Mouse (Mus musculus) hindbrain, embryonic 14.5 days (tissue): ENCODE measurements around the gene Mrtfa. TPM values are rescaled to one million over a fixed set of nuclear protein-coding genes. Genes with fewer than 3 reads are reported as not detected.

Source experiments
- ATAC-seq: fragments of 200-750 bp; cut with Nextera tagmentation; 2 replicates; pipeline ENCODE4 v1.8.0; 2017; ENCODE audit warnings: moderate number of reproducible peaks, mild to moderate bottlenecking, moderate TSS enrichment, moderate library complexity; ENCODE audit not compliant: low FRiP score
- DNase-seq: peaks from one replicate; pipeline ENCODE4 v3.0.0-alpha.2; 2015; ENCODE audit warnings: low spot score
- H3K27ac ChIP-seq: fragments of 300-500 bp; sonication (generic); 2 replicates; pipeline ENCODE4 v1.5.1; 2014; ENCODE audit warnings: mild to moderate bottlenecking, moderate library complexity
- H3K27me3 ChIP-seq: fragments of 300-500 bp; sonication (generic); 2 replicates; pipeline ENCODE4 v1.6.1; 2014; ENCODE audit warnings: mild to moderate bottlenecking, low read length, mixed read lengths; ENCODE audit not compliant: control insufficient read depth, insufficient read depth
- H3K36me3 ChIP-seq: fragments of 300-500 bp; sonication (generic); replicated peaks from 2 replicates; pipeline ENCODE4 v1.6.1; 2014; ENCODE audit not compliant: control insufficient read depth, insufficient read depth
- H3K4me1 ChIP-seq: fragments of 300-500 bp; sonication (generic); replicated peaks from 2 replicates; pipeline ENCODE4 v1.6.1; 2014; ENCODE audit warnings: antibody characterized with exemption, low read length, mixed read lengths; ENCODE audit not compliant: control insufficient read depth, insufficient read depth
- H3K4me2 ChIP-seq: fragments of 300-500 bp; sonication (generic); replicated peaks from 2 replicates; pipeline ENCODE4 v1.6.1; 2014; ENCODE audit warnings: mild to moderate bottlenecking, moderate library complexity
- H3K4me3 ChIP-seq: fragments of 300-500 bp; sonication (generic); replicated peaks from 2 replicates; pipeline ENCODE4 v1.5.1; 2014; ENCODE audit warnings: mild to moderate bottlenecking, low read length
- H3K9ac ChIP-seq: fragments of 300-500 bp; sonication (generic); 2 replicates; pipeline ENCODE4 v1.6.1; 2014
- H3K9me3 ChIP-seq: fragments of 300-500 bp; sonication (generic); 2 replicates; pipeline ENCODE4 v1.6.1; 2016; ENCODE audit warnings: low read length; ENCODE audit not compliant: control insufficient read depth
- WGBS: fragments of 180-500 bp; shearing (Covaris S2); extraction: QIAGEN DNeasy Blood & Tissue Kit; methylation state at CpG from one replicate; pipeline ENCODE4 v1.1.7; 2014; 5-methylcytosine and 5-hydroxymethylcytosine counted together
- polyA plus RNA-seq: library from polyadenylated mRNA; unstranded; fragments of >200 nt; fragmentation: Nextera tagmentation; extraction: Ambion mirVana; gene quantifications from 2 replicates; pipeline ENCODE4 v1.2.1, GENCODE M21; 2014

The Mrtfa gene
- 29.0 and 31.5 TPM in 2 replicates for polyA plus RNA-seq

DNA sequence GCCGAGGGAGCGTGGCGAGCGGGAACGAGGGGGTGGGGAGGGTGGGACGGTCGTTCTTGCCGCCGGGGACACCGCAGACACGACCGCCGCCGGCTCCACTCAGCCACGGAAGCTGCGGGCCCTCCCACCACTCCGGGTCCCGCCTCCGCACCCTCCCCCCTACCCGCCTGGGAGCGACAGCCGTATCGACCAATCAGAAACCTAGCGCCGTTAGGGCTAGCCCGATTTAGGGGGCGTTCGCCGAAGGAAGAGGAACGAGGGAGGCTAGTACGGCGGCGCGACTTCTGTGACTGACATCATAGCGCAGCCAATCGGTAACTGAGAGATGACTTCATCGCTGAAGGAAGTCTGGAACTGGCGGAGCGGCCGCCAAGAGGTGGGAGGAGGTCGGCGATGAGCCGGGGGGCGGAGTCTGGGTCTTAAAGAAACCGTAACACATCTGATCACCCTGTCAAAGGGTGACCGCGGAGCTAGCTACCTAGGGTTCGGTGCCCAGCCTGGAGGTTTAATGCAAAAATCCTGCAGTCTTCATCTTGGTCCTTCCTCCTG lies at the start of gene Mrtfa:
Mrtfa (minus strand) TSS at position 128 of the 549 bp plus-strand sequence.
- DNase-seq: peak; percentile 98
- peak within 1 kb of the TSS; percentile 74 for H3K4me2 ChIP-seq
- ATAC-seq: peak; percentile 100
- H3K27ac ChIP-seq: peak within 1 kb of the TSS; percentile 83
- peak within 1 kb of the TSS; percentile 84 for H3K9ac ChIP-seq
- WGBS: under 1% methylated on average over 45 of the region's 48 CpGs
- peaks cover 9% of the 10 kb centered on the region; the same call in 1 of the 2 replicates for H3K36me3 ChIP-seq
- no peaks in the 10 kb centered on the region for H3K27me3 ChIP-seq
- H3K9me3 ChIP-seq: no peaks in the 10 kb centered on the region
- peaks cover 20% of the 10 kb centered on the region for H3K4me1 ChIP-seq
- peak within 1 kb of the TSS; percentile 72 for H3K4me3 ChIP-seq

DNA sequence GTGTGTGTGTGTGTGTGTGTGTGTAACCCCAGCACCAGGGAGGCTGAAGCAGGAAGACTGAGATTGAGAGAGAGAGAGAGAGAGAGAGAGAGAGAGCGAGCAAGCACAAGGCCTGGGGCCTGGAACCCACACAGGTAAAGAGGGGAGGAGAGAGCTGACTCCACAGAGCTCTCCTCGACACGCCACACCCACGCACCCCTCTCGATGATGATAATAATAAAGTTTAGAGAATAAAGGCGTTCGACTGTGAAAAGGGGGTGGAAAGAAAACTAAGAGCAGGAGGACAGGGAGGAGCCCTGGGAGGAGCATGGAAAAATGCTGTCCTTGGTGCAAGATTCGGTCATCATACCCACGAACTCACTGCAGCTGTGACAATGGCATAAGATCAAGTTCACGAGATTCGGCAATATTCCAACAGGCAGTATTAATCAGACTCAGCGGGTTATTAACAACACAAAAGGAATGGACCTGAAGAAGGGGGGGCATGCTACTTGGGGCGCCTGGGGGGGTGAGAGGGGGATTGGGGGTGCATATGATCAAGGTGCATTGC lies 49.3 kb upstream of the Mrtfa start:
- no peak for DNase-seq
- Histone ChIP-seq H3K4me3 (no peak overlapping the region), H3K9me3 (no peaks in the 10 kb centered on the region), H3K27me3 (no peaks in the 10 kb centered on the region), H3K36me3 (no peaks in the 10 kb centered on the region), H3K9ac (no peak overlapping the region), H3K27ac (no peak overlapping the region), H3K4me1 (peaks cover 14% of the 10 kb centered on the region; the same call in 1 of the 2 replicates), H3K4me2 (no peak overlapping the region)
- 67% methylated on average over 13 of the region's 13 CpGs for WGBS
- ATAC-seq: no peak

GRCm38 (mm10) chr15:81239261-81239660 lies 48.7 kb upstream of the Mrtfa start:
- H3K36me3 ChIP-seq: no peaks in the 10 kb centered on the region
- DNase-seq (no peak), ATAC-seq (no peak)
- H3K9ac ChIP-seq: no peak overlapping the region
- H3K4me1 ChIP-seq: peaks cover 14% of the 10 kb centered on the region; the same call in 1 of the 2 replicates
- 32% methylated on average over 7 of the region's 7 CpGs for WGBS
- H3K4me3 ChIP-seq: no peak overlapping the region
- no peaks in the 10 kb centered on the region for H3K9me3 ChIP-seq
- H3K27ac ChIP-seq: no peak overlapping the region
- no peak overlapping the region for H3K4me2 ChIP-seq
- H3K27me3 ChIP-seq: no peaks in the 10 kb centered on the region

- 94% methylated on average over 18 of the region's 18 CpGs for WGBS
- H3K36me3 ChIP-seq: no peaks in the 10 kb centered on the region
- ATAC-seq (no peak), DNase-seq (no peak)
- H3K4me1 ChIP-seq: peaks cover 14% of the 10 kb centered on the region; the same call in 1 of the 2 replicates
- no peak overlapping the region for H3K4me3 ChIP-seq
- H3K27me3 ChIP-seq: no peaks in the 10 kb centered on the region
- no peak overlapping the region for H3K27ac ChIP-seq
- no peaks in the 10 kb centered on the region for H3K9me3 ChIP-seq
- H3K4me2 ChIP-seq: no peak overlapping the region
- H3K9ac ChIP-seq: no peak overlapping the region
Observed at GRCm38 (mm10) chr15:81237471-81237870, 46.9 kb upstream of the Mrtfa start.

- no peak overlapping the region for H3K27ac ChIP-seq
- peaks cover 14% of the 10 kb centered on the region; the same call in 1 of the 2 replicates for H3K4me1 ChIP-seq
- ATAC-seq (no peak), DNase-seq (no peak)
- peak overlapping the region; percentile 56 for H3K4me2 ChIP-seq
- no peaks in the 10 kb centered on the region for H3K27me3 ChIP-seq
- no peaks in the 10 kb centered on the region for H3K9me3 ChIP-seq
- WGBS: 6% methylated on average over 8 of the region's 8 CpGs
- peak overlapping the region; percentile 52 for H3K9ac ChIP-seq
- peak overlapping the region; percentile 33 for H3K4me3 ChIP-seq
- no peaks in the 10 kb centered on the region for H3K36me3 ChIP-seq
Observed at GRCm38 (mm10) chr15:81236062-81236461, 45.5 kb upstream of the Mrtfa start.

GRCm38 (mm10) chr15:81235086-81235920 lies 44.7 kb upstream of the Mrtfa start, which contains the start of gene Mchr1:
Mchr1 (plus strand) TSS chr15:81235499.
- H3K27me3 ChIP-seq: no peaks in the 10 kb centered on the region
- peak; percentile 69 for DNase-seq
- peak within 1 kb of the TSS; percentile 52 for H3K9ac ChIP-seq
- H3K9me3 ChIP-seq: no peaks in the 10 kb centered on the region
- no peak within 1 kb of the TSS for H3K27ac ChIP-seq
- peak; percentile 87 for ATAC-seq
- peaks cover 14% of the 10 kb centered on the region; the same call in 1 of the 2 replicates for H3K4me1 ChIP-seq
- no peaks in the 10 kb centered on the region for H3K36me3 ChIP-seq
- peak within 1 kb of the TSS; percentile 56 for H3K4me2 ChIP-seq
- under 1% methylated on average over 25 of the region's 25 CpGs for WGBS
- H3K4me3 ChIP-seq: peak within 1 kb of the TSS; percentile 33

DNA sequence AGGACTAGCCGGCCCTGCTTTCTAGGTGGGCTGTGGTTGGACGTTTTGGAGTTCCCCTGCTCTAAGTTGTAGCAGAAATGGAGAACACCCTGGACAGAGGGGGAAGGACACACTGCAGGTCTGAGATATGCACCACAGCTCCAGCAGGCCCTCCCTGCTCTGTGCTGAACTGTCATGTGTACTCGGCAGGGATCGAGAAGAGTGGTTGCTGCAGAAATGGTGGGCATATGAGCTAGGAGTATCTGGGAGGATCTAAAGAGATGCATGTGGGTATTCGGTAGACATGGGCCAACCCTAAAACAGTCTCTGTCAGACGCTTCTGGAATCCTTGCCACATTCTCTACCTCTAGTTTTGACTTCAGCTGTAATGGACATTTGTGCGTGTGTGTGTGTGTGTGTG lies 40.8 kb upstream of the Mrtfa start:
- Histone ChIP-seq H3K27me3 (no peaks in the 10 kb centered on the region), H3K4me1 (peaks cover 10% of the 10 kb centered on the region; the same call in 1 of the 2 replicates), H3K9me3 (no peaks in the 10 kb centered on the region), H3K27ac (no peak overlapping the region), H3K4me2 (no peak overlapping the region), H3K36me3 (no peaks in the 10 kb centered on the region), H3K4me3 (no peak overlapping the region), H3K9ac (no peak overlapping the region)
- WGBS: 83% methylated on average over 7 of the region's 7 CpGs
- DNase-seq (no peak), ATAC-seq (no peak)

DNA sequence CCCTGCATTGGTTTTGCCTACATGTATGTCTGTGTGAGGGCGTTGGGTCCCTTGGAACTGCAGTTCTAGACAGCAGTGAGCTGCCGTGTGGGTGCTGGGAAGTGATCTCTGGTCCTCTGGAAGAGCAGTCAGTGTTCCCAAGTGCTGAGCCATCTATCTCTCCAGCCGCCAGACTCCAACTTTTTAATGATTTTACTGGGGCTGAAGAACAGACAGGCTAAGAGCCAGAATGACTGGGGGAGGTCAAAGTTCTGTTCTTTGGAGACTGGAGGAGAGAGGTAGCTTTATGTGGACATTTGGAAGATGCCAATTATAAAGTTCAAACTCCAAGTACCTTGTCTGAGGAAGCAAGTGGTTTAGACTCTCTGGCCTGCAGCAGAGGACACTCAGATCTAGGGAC lies 39.2 kb upstream of the Mrtfa start:
- no peak overlapping the region for H3K27ac ChIP-seq
- no peak for ATAC-seq
- H3K27me3 ChIP-seq: no peaks in the 10 kb centered on the region
- no peaks in the 10 kb centered on the region for H3K9me3 ChIP-seq
- H3K36me3 ChIP-seq: no peaks in the 10 kb centered on the region
- 0 out of 2 replicates have a peak, but pooled peaks cover 2% of the 10 kb centered on the region for H3K4me1 ChIP-seq
- H3K9ac ChIP-seq: no peak overlapping the region
- WGBS: 71% methylated on average over 3 of the region's 3 CpGs
- no peak overlapping the region for H3K4me3 ChIP-seq
- no peak overlapping the region for H3K4me2 ChIP-seq
- DNase-seq: no peak

DNA sequence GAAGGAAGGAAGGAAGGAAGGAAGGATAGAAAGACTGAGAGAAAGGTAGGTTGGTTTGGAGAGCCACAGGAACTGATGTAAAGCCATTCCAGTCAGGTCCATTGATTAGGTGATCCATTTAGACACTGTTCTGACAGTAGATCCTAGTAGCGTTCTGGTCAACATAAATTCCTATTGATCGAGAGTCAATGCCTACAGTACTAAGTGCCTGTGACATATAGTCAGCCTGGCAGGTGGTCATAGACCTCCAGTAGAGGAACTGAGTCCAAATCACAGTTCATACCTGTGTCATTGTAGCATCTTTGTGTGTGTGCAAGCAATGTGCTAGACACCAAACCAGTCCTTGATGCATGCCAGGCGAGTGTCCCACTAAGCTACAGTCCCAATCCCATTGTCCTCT lies 37.7 kb upstream of the Mrtfa start:
- Histone ChIP-seq H3K9me3 (no peaks in the 10 kb centered on the region), H3K4me2 (no peak overlapping the region), H3K4me3 (no peak overlapping the region), H3K36me3 (no peaks in the 10 kb centered on the region), H3K27ac (no peak overlapping the region), H3K27me3 (no peaks in the 10 kb centered on the region), H3K4me1 (0 out of 2 replicates have a peak, but pooled peaks cover 2% of the 10 kb centered on the region), H3K9ac (no peak overlapping the region)
- ATAC-seq (no peak), DNase-seq (no peak)
- 92% methylated on average over 3 of the region's 3 CpGs for WGBS
